Mouse (Mus musculus) heart, postnatal 0 days (tissue): ENCODE measurements around the gene Mcur1.

Experiments
- CTCF ChIP-seq: IDR thresholded peaks from 2 replicates; pipeline ENCODE4 v1.5.1; 2016; ENCODE audit warnings: antibody characterized with exemption, control low read depth, low read depth
- EP300 ChIP-seq: IDR thresholded peaks from 2 replicates; pipeline ENCODE4 v1.6.1; 2016; ENCODE audit warnings: antibody characterized with exemption, low read depth

GRCm38 (mm10) chr13:43595896-43596295, 35.9 kb upstream of the Mcur1 start:
- TF ChIP-seq CTCF = peak; percentile 84
- TF ChIP-seq EP300 = no peak
